Mouse (Mus musculus): ENCODE measurements around the gene Sumo2. TPM values are rescaled to one million over a fixed set of nuclear protein-coding genes. Genes with fewer than 3 reads are reported as not detected.

Gene Sumo2
- 1,193 and 1,231 TPM in 2 replicates for polyA plus RNA-seq (2015; fragmentation: Nextera tagmentation; extraction: Ambion mirVana)

GRCm38 (mm10) chr11:115536038-115536681 is at the start of gene Sumo2:
Gene Sumo2, minus strand, starts transcription at chr11:115536276.
- peak within 1 kb of the TSS; percentile 95 for H3K4me3 ChIP-seq
- H3K36me3 ChIP-seq: peaks cover 31% of the 10 kb centered on the region
- no peaks in the 10 kb centered on the region for H3K9me3 ChIP-seq
- H3K9ac ChIP-seq: peak within 1 kb of the TSS; percentile 98
- peak within 1 kb of the TSS; percentile 100 for H3K27ac ChIP-seq
- peak within 1 kb of the TSS; percentile 82 for H3K4me2 ChIP-seq
- H3K27me3 ChIP-seq: no peaks in the 10 kb centered on the region
- ATAC-seq (ENCODE audit: insufficient number of reproducible peaks, insufficient read depth, low FRiP score, low TSS enrichment, low read depth): peak; percentile 86
- under 1% methylated on average over 41 of the region's 70 CpGs for WGBS
- H3K4me1 ChIP-seq: peaks cover 16% of the 10 kb centered on the region

GRCm38 (mm10) chr11:115585573-115586100 is 49.6 kb upstream of the Sumo2 start:
- H3K4me2 ChIP-seq: no peak overlapping the region
- H3K9ac ChIP-seq: no peak overlapping the region
- H3K27me3 ChIP-seq: no peaks in the 10 kb centered on the region
- WGBS: 89% methylated on average over 7 of the region's 7 CpGs
- H3K4me1 ChIP-seq: no peaks in the 10 kb centered on the region
- no peak overlapping the region for H3K4me3 ChIP-seq
- no peak overlapping the region for H3K27ac ChIP-seq
- peaks cover 96% of the 10 kb centered on the region for H3K36me3 ChIP-seq
- ATAC-seq (ENCODE audit: insufficient number of reproducible peaks, insufficient read depth, low FRiP score, low TSS enrichment, low read depth): no peak
- no peaks in the 10 kb centered on the region for H3K9me3 ChIP-seq

- Histone ChIP-seq H3K36me3 (peaks cover 93% of the 10 kb centered on the region), H3K27me3 (no peaks in the 10 kb centered on the region), H3K4me1 (no peaks in the 10 kb centered on the region), H3K9me3 (no peaks in the 10 kb centered on the region), H3K27ac (no peak overlapping the region), H3K4me3 (no peak overlapping the region), H3K4me2 (no peak overlapping the region), H3K9ac (no peak overlapping the region)
- ATAC-seq (ENCODE audit: insufficient number of reproducible peaks, insufficient read depth, low FRiP score, low TSS enrichment, low read depth): no peak
- WGBS: 86% methylated on average over 10 of the region's 10 CpGs
Measured at GRCm38 (mm10) chr11:115584376-115585073, 48.4 kb upstream of the Sumo2 start.

- Histone ChIP-seq H3K27me3 (no peaks in the 10 kb centered on the region), H3K27ac (no peak overlapping the region), H3K36me3 (peaks cover 96% of the 10 kb centered on the region), H3K9me3 (no peaks in the 10 kb centered on the region), H3K4me2 (no peak overlapping the region), H3K4me1 (no peaks in the 10 kb centered on the region), H3K9ac (no peak overlapping the region), H3K4me3 (no peak overlapping the region)
- no peak for ATAC-seq (ENCODE audit: insufficient number of reproducible peaks, insufficient read depth, low FRiP score, low TSS enrichment, low read depth)
- 76% methylated on average over 10 of the region's 10 CpGs for WGBS
Measured at GRCm38 (mm10) chr11:115582913-115583606, 47.0 kb upstream of the Sumo2 start.

GRCm38 (mm10) chr11:115579080-115579479 is 43.0 kb upstream of the Sumo2 start:
- no peak overlapping the region for H3K4me3 ChIP-seq
- H3K9ac ChIP-seq: no peak overlapping the region
- H3K4me2 ChIP-seq: no peak overlapping the region
- H3K36me3 ChIP-seq: peaks cover 72% of the 10 kb centered on the region
- no peaks in the 10 kb centered on the region for H3K27me3 ChIP-seq
- H3K27ac ChIP-seq: no peak overlapping the region
- no peak for ATAC-seq (ENCODE audit: insufficient number of reproducible peaks, insufficient read depth, low FRiP score, low TSS enrichment, low read depth)
- no peaks in the 10 kb centered on the region for H3K4me1 ChIP-seq
- no peaks in the 10 kb centered on the region for H3K9me3 ChIP-seq

- no peak for ATAC-seq (ENCODE audit: insufficient number of reproducible peaks, insufficient read depth, low FRiP score, low TSS enrichment, low read depth)
- Histone ChIP-seq H3K4me2 (peak overlapping the region; percentile 85), H3K27ac (no peak overlapping the region), H3K9me3 (no peaks in the 10 kb centered on the region), H3K36me3 (peaks cover 40% of the 10 kb centered on the region), H3K27me3 (no peaks in the 10 kb centered on the region), H3K9ac (peak overlapping the region; percentile 88), H3K4me3 (peak overlapping the region; percentile 88), H3K4me1 (peaks cover 15% of the 10 kb centered on the region)
- WGBS: 17% methylated on average over 7 of the region's 7 CpGs
Measured at GRCm38 (mm10) chr11:115564961-115565360, 28.9 kb upstream of the Sumo2 start.

- under 1% methylated on average over 42 of the region's 42 CpGs for WGBS
- H3K9ac ChIP-seq: peak within 1 kb of the TSS; percentile 88
- H3K36me3 ChIP-seq: peaks cover 33% of the 10 kb centered on the region
- peak within 1 kb of the TSS; percentile 87 for H3K27ac ChIP-seq
- H3K4me1 ChIP-seq: peaks cover 15% of the 10 kb centered on the region
- peak within 1 kb of the TSS; percentile 85 for H3K4me2 ChIP-seq
- peak within 1 kb of the TSS; percentile 88 for H3K4me3 ChIP-seq
- no peaks in the 10 kb centered on the region for H3K27me3 ChIP-seq
- H3K9me3 ChIP-seq: no peaks in the 10 kb centered on the region
- ATAC-seq (ENCODE audit: insufficient number of reproducible peaks, insufficient read depth, low FRiP score, low TSS enrichment, low read depth): peak; percentile 83
Measured at GRCm38 (mm10) chr11:115564064-115564809, 28.2 kb upstream of the Sumo2 start, which contains the start of gene Nup85. Gene Nup85, plus strand, starts transcription at chr11:115564434.

GRCm38 (mm10) chr11:115563406-115563805 is 27.3 kb upstream of the Sumo2 start:
- Histone ChIP-seq H3K36me3 (peaks cover 24% of the 10 kb centered on the region), H3K9me3 (no peaks in the 10 kb centered on the region), H3K27ac (peak overlapping the region; percentile 87), H3K9ac (peak overlapping the region; percentile 88), H3K4me3 (peak overlapping the region; percentile 88), H3K4me2 (peak overlapping the region; percentile 85), H3K27me3 (no peaks in the 10 kb centered on the region), H3K4me1 (peaks cover 15% of the 10 kb centered on the region)
- ATAC-seq (ENCODE audit: insufficient number of reproducible peaks, insufficient read depth, low FRiP score, low TSS enrichment, low read depth): no peak
- WGBS: 39% methylated on average over 4 of the region's 4 CpGs

- 79% methylated on average over 17 of the region's 17 CpGs for WGBS
- Histone ChIP-seq H3K4me2 (no peak overlapping the region), H3K4me1 (no peaks in the 10 kb centered on the region), H3K36me3 (no peaks in the 10 kb centered on the region), H3K27ac (no peak overlapping the region), H3K27me3 (no peaks in the 10 kb centered on the region), H3K9me3 (no peaks in the 10 kb centered on the region), H3K9ac (no peak overlapping the region), H3K4me3 (no peak overlapping the region)
- no peak for ATAC-seq (ENCODE audit: insufficient number of reproducible peaks, insufficient read depth, low FRiP score, low TSS enrichment, low read depth)
Measured at GRCm38 (mm10) chr11:115555717-115556116, 19.6 kb upstream of the Sumo2 start.

GRCm38 (mm10) chr11:115552783-115553182 is 16.7 kb upstream of the Sumo2 start:
- H3K27ac ChIP-seq: no peak overlapping the region
- H3K4me3 ChIP-seq: no peak overlapping the region
- H3K4me1 ChIP-seq: no peaks in the 10 kb centered on the region
- no peaks in the 10 kb centered on the region for H3K36me3 ChIP-seq
- H3K4me2 ChIP-seq: no peak overlapping the region
- 58% methylated on average over 4 of the region's 4 CpGs for WGBS
- H3K9me3 ChIP-seq: no peaks in the 10 kb centered on the region
- H3K9ac ChIP-seq: no peak overlapping the region
- no peak for ATAC-seq (ENCODE audit: insufficient number of reproducible peaks, insufficient read depth, low FRiP score, low TSS enrichment, low read depth)
- H3K27me3 ChIP-seq: no peaks in the 10 kb centered on the region

- Histone ChIP-seq H3K9me3 (no peaks in the 10 kb centered on the region), H3K27me3 (0 out of 2 replicates have a peak, but pooled peaks cover 5% of the 10 kb centered on the region), H3K27ac (no peak overlapping the region), H3K36me3 (no peaks in the 10 kb centered on the region), H3K9ac (no peak overlapping the region), H3K4me3 (no peak overlapping the region), H3K4me2 (no peak overlapping the region), H3K4me1 (no peaks in the 10 kb centered on the region)
- no peak for ATAC-seq (ENCODE audit: insufficient number of reproducible peaks, insufficient read depth, low FRiP score, low TSS enrichment, low read depth)
- 63% methylated on average over 4 of the region's 4 CpGs for WGBS
Measured at GRCm38 (mm10) chr11:115543571-115543970, 7.5 kb upstream of the Sumo2 start.

Measured in embryonic facial prominence, embryonic 13.5 days (tissue).